Mouse (Mus musculus) myocyte (in vitro differentiated cells): ENCODE results near the gene Kif3c. TPM values are rescaled to one million over a fixed set of nuclear protein-coding genes. Genes with fewer than 3 reads are reported as not detected.

Experiments
- H3K27me3 ChIP-seq: one replicate; pipeline ENCODE4 v1.6.1; 2011; ENCODE audit not compliant: control insufficient read depth, insufficient read depth, insufficient read length
- H3K36me3 ChIP-seq: one replicate; pipeline ENCODE4 v1.6.1; 2011; ENCODE audit not compliant: control insufficient read depth, insufficient read depth
- H3K4me2 ChIP-seq: one replicate; pipeline ENCODE4 v1.6.1; 2011; ENCODE audit warnings: low read depth, control low read depth
- H3K4me3 ChIP-seq: one replicate; pipeline ENCODE4 v1.5.1; 2011; ENCODE audit warnings: mild to moderate bottlenecking, control low read depth, moderate library complexity
- H3K79me2 ChIP-seq: one replicate; pipeline ENCODE4 v1.6.1; 2011; ENCODE audit not compliant: control insufficient read depth, insufficient read depth
- H3ac ChIP-seq: one replicate; pipeline ENCODE4 v1.6.1; 2011; ENCODE audit not compliant: control insufficient read depth, insufficient read length
- CEBPB ChIP-seq: IDR thresholded peaks from 2 replicates; pipeline ENCODE4 v1.6.1; 2011; ENCODE audit warnings: mild to moderate bottlenecking, moderate library complexity; ENCODE audit not compliant: poor library complexity, insufficient read depth, severe bottlenecking
- E2F4 ChIP-seq: IDR thresholded peaks from one replicate; pipeline ENCODE4 v1.6.1; 2011; ENCODE audit warnings: mild to moderate bottlenecking, control low read depth, moderate library complexity; ENCODE audit not compliant: insufficient read depth
- MAX ChIP-seq: IDR thresholded peaks from one replicate; pipeline ENCODE4 v1.6.1; 2011; ENCODE audit warnings: low read depth, mild to moderate bottlenecking, control low read depth
- MYOD1 ChIP-seq, 3 experiments: IDR thresholded peaks; one replicate each; pipeline ENCODE4 v1.6.1; 2011; ENCODE audit warnings: control low read depth in 2 of 3, low read depth in 2 of 3, mild to moderate bottlenecking in 2 of 3, moderate library complexity in 1 of 3; ENCODE audit not compliant: insufficient read length in 2 of 3, control insufficient read depth in 1 of 3
- MYOG ChIP-seq, 3 experiments: IDR thresholded peaks; one replicate each; pipeline ENCODE4 v1.6.1; 2011; ENCODE audit warnings: control low read depth in 2 of 3, low read depth in 2 of 3, mild to moderate bottlenecking in 2 of 3; ENCODE audit not compliant: insufficient read length in 2 of 3, control insufficient read depth in 1 of 3, insufficient read depth in 1 of 3
- POLR2A ChIP-seq: IDR thresholded peaks from one replicate; pipeline ENCODE4 v1.6.1; 2011; ENCODE audit warnings: low read depth, mild to moderate bottlenecking, control low read depth, moderate library complexity; ENCODE audit not compliant: insufficient read length
- POLR2AphosphoS2 ChIP-seq: IDR thresholded peaks from one replicate; pipeline ENCODE4 v1.6.1; 2011; ENCODE audit warnings: low read depth, control low read depth; ENCODE audit not compliant: insufficient read length
- REST ChIP-seq: IDR thresholded peaks from one replicate; pipeline ENCODE4 v1.6.1; 2011; ENCODE audit warnings: mild to moderate bottlenecking, control low read depth, moderate library complexity; ENCODE audit not compliant: insufficient read depth, insufficient read length
- SRF ChIP-seq: IDR thresholded peaks from one replicate; pipeline ENCODE4 v1.6.1; 2011; ENCODE audit warnings: low read depth; ENCODE audit not compliant: control insufficient read depth, insufficient read length
- TCF12 ChIP-seq: IDR thresholded peaks from one replicate; pipeline ENCODE4 v1.6.1; 2011; ENCODE audit warnings: mild to moderate bottlenecking, control low read depth; ENCODE audit not compliant: poor library complexity, insufficient read depth, severe bottlenecking
- TCF3 ChIP-seq: IDR thresholded peaks from one replicate; pipeline ENCODE4 v1.6.1; 2011; ENCODE audit warnings: low read depth, control low read depth; ENCODE audit not compliant: insufficient read length
- USF1 ChIP-seq: IDR thresholded peaks from one replicate; pipeline ENCODE4 v1.6.1; 2011; ENCODE audit warnings: low read depth, mild to moderate bottlenecking, control low read depth, moderate library complexity
- polyA plus RNA-seq: library from polyadenylated mRNA; unstranded; fragments of >200 nt; fragmentation: generic; extraction: Trizol; gene quantifications from one replicate; pipeline ENCODE4 v1.2.1, GENCODE M21; 2012; ENCODE audit warnings: missing spikeins

The Kif3c gene
- polyA plus RNA-seq, 1 experiment: 16.7 TPM

GRCm38 (mm10) chr12:3347682-3348081 lies 17.2 kb upstream of the Kif3c start:
- Histone ChIP-seq H3ac (no peak overlapping the region), H3K36me3 (no peaks in the 10 kb centered on the region), H3K79me2 (no peaks in the 10 kb centered on the region), H3K27me3 (no peaks in the 10 kb centered on the region), H3K4me2 (no peak overlapping the region), H3K4me3 (no peak overlapping the region)
- no peak for TF ChIP-seq POLR2AphosphoS2
- no peak for TF ChIP-seq TCF12
- TF ChIP-seq MYOD1 (IDR thresholded peaks at IDR 0.05; ENCODE audit: control insufficient read depth in 1 of 3, insufficient read length in 2 of 3, low read depth in 2 of 3): no peak
- TF ChIP-seq MYOG (IDR thresholded peaks at IDR 0.05; ENCODE audit: control insufficient read depth in 1 of 3, insufficient read depth in 1 of 3, insufficient read length in 2 of 3, low read depth in 2 of 3): no peak
- no peak for TF ChIP-seq SRF
- no peak for TF ChIP-seq USF1
- TF ChIP-seq CEBPB: no peak
- no peak for TF ChIP-seq MAX
- no peak for TF ChIP-seq POLR2A
- no peak for TF ChIP-seq E2F4

- Histone ChIP-seq H3K4me2 (peak overlapping the region; percentile 45), H3K4me3 (no peak overlapping the region), H3K27me3 (no peaks in the 10 kb centered on the region), H3ac (no peak overlapping the region), H3K79me2 (no peaks in the 10 kb centered on the region), H3K36me3 (no peaks in the 10 kb centered on the region)
- TF ChIP-seq MAX (no peak), POLR2AphosphoS2 (no peak), TCF3 (no peak), TCF12 (no peak), MYOG (IDR thresholded peaks at IDR 0.05; ENCODE audit: control insufficient read depth in 1 of 3, insufficient read depth in 1 of 3, insufficient read length in 2 of 3, low read depth in 2 of 3) (no peak), CEBPB (0 out of 2 replicates have a peak, but pooled peaks have one; percentile 32)
These were observed 15.5 kb upstream of the Kif3c start for GRCm38 (mm10) chr12:3349387-3349786.

GRCm38 (mm10) chr12:3350136-3350535 lies 14.8 kb upstream of the Kif3c start:
- Histone ChIP-seq H3K4me2 (peak overlapping the region; percentile 45), H3K4me3 (no peak overlapping the region), H3ac (no peak overlapping the region), H3K27me3 (no peaks in the 10 kb centered on the region), H3K36me3 (no peaks in the 10 kb centered on the region), H3K79me2 (no peaks in the 10 kb centered on the region)
- TF ChIP-seq MYOD1 (IDR thresholded peaks at IDR 0.05; ENCODE audit: control insufficient read depth in 1 of 3, insufficient read length in 2 of 3, low read depth in 2 of 3) (no peak), SRF (peak; percentile 97), E2F4 (no peak), MAX (no peak), REST (no peak), TCF12 (no peak), USF1 (no peak), MYOG (IDR thresholded peaks at IDR 0.05; ENCODE audit: control insufficient read depth in 1 of 3, insufficient read depth in 1 of 3, insufficient read length in 2 of 3, low read depth in 2 of 3) (peak in 1 of 3 experiments; percentile 65), POLR2A (no peak)

GRCm38 (mm10) chr12:3352216-3352615 lies 12.7 kb upstream of the Kif3c start:
- no peak overlapping the region for H3K4me2 ChIP-seq

GRCm38 (mm10) chr12:3355068-3355467 lies 9.9 kb upstream of the Kif3c start:
- no peak overlapping the region for H3K4me3 ChIP-seq
- TF ChIP-seq E2F4 (no peak), POLR2AphosphoS2 (no peak), USF1 (no peak), MYOG (IDR thresholded peaks at IDR 0.05; ENCODE audit: control insufficient read depth in 1 of 3, insufficient read depth in 1 of 3, insufficient read length in 2 of 3, low read depth in 2 of 3) (no peak), TCF12 (no peak), MAX (no peak), SRF (no peak), TCF3 (no peak), POLR2A (no peak)
- no peaks in the 10 kb centered on the region for H3K27me3 ChIP-seq
- H3K79me2 ChIP-seq: no peaks in the 10 kb centered on the region
- no peak overlapping the region for H3ac ChIP-seq
- H3K36me3 ChIP-seq: no peaks in the 10 kb centered on the region
- no peak overlapping the region for H3K4me2 ChIP-seq

More at GRCm38 (mm10) chr12:3352216-3352615, 12.7 kb upstream of the Kif3c start:
- no peaks in the 10 kb centered on the region for H3K79me2 ChIP-seq
- no peak overlapping the region for H3K4me3 ChIP-seq
- TF ChIP-seq TCF3 (no peak), SRF (no peak), POLR2A (no peak), TCF12 (no peak), E2F4 (no peak), USF1 (no peak), MYOD1 (IDR thresholded peaks at IDR 0.05; ENCODE audit: control insufficient read depth in 1 of 3, insufficient read length in 2 of 3, low read depth in 2 of 3) (no peak), CEBPB (no peak), REST (no peak), POLR2AphosphoS2 (no peak), MYOG (IDR thresholded peaks at IDR 0.05; ENCODE audit: control insufficient read depth in 1 of 3, insufficient read depth in 1 of 3, insufficient read length in 2 of 3, low read depth in 2 of 3) (no peak), MAX (no peak)
- H3K27me3 ChIP-seq: no peaks in the 10 kb centered on the region
- no peak overlapping the region for H3ac ChIP-seq
- no peaks in the 10 kb centered on the region for H3K36me3 ChIP-seq
